Comparison of ENCODE assay signal across 24 mouse cellular contexts in genomic region chr17:86317197-86317596, GRCm38 (mm10).
DNase-seq lines count a peak whose midpoint lies in the region; ATAC-seq and TF ChIP-seq lines count a peak whose summit lies in the region.
"Had no signal": no experiment of that assay in that cellular context is flagged by ENCODE, and none has a peak within 500 bp of the region (broad histone marks: within the 10 kb centered on the region; RNA-seq: fewer than 3 reads in every experiment).

No protein-coding gene starts in this region.

- H3K4me2 ChIP-seq in liver, postnatal 0 days (ENCODE audit: low read depth, low read length) = no peak overlapping the region
- H3K4me2 ChIP-seq: embryonic facial prominence, embryonic 15.5 days; forebrain, embryonic 12.5 days; forebrain, embryonic 15.5 days; heart, embryonic 11.5 days; hindbrain, embryonic 14.5 days had no signal

- H3K27me3 ChIP-seq in heart, embryonic 10.5 days (ENCODE audit: insufficient read depth, poor library complexity, severe bottlenecking) = no peaks in the 10 kb centered on the region
- H3K27me3 ChIP-seq in limb, embryonic 10.5 days (ENCODE audit: low read depth, poor library complexity, severe bottlenecking) = no peaks in the 10 kb centered on the region
- H3K27me3 ChIP-seq in liver, postnatal 0 days (ENCODE audit: insufficient read depth, low read length) = no peaks in the 10 kb centered on the region
- H3K27me3 ChIP-seq: CH12.LX; embryonic facial prominence, embryonic 15.5 days; forebrain, embryonic 12.5 days; forebrain, embryonic 15.5 days had no signal

- TF ChIP-seq CTCF in liver, postnatal 0 days (IDR thresholded peaks at IDR 0.05; ENCODE audit: low read depth) = no peak

- peak; percentile 50 for ATAC-seq in CD4-positive, CD25-positive, alpha-beta regulatory T cell, adult 4 months
- no peak for ATAC-seq in liver, postnatal 0 days
- ATAC-seq: forebrain, embryonic 15.5 days; hindbrain, postnatal 0 days; intestine, postnatal 0 days had no signal

- WGBS in heart, embryonic 10.5 days = 68% methylated on average over 4 of the region's 4 CpGs
- WGBS in limb, embryonic 10.5 days = 65% methylated on average over 4 of the region's 4 CpGs
- 60% methylated on average over 4 of the region's 4 CpGs for WGBS in liver, postnatal 0 days (ENCODE audit: insufficient replicate concordance)

- no peak for TF ChIP-seq EP300 in liver, postnatal 0 days (IDR thresholded peaks at IDR 0.05; ENCODE audit: low read depth)

- no peak for DNase-seq in heart, embryonic 10.5 days (ENCODE audit: low spot score)
- no peak for DNase-seq in heart, postnatal 36 days
- peak; percentile 42 for DNase-seq in CD4-positive, CD25-positive, alpha-beta regulatory T cell, adult 2 months (ENCODE audit: low read depth, low spot score)
- no peak for DNase-seq in limb, embryonic 10.5 days (ENCODE audit: low spot score)
- no peak for DNase-seq in liver, postnatal 0 days
- DNase-seq: adrenal gland, adult 2 months; adrenal gland, postnatal 14 days; cerebellum, adult 11-12 months; cerebellum, adult 8-10 months; cerebellum, postnatal 10 days; cerebellum, postnatal 36 days; embryo, embryonic 11 days; gastrocnemius, postnatal 25 days; heart, adult 2 months had no signal

- no peaks in the 10 kb centered on the region for H3K36me3 ChIP-seq in heart, embryonic 10.5 days
- H3K36me3 ChIP-seq in limb, embryonic 10.5 days = no peaks in the 10 kb centered on the region
- no peaks in the 10 kb centered on the region for H3K36me3 ChIP-seq in liver, postnatal 0 days (replicated peaks; ENCODE audit: insufficient read depth, low read length)
- H3K36me3 ChIP-seq: embryonic facial prominence, embryonic 15.5 days; forebrain, embryonic 12.5 days; forebrain, embryonic 15.5 days; G1E had no signal

- peak overlapping the region; percentile 42; the same call in 1 of the 2 replicates for H3K27ac ChIP-seq in heart, embryonic 10.5 days
- H3K27ac ChIP-seq in limb, embryonic 10.5 days = 0 out of 2 replicates have a peak overlapping the region, but pooled peaks have one; percentile 1
- H3K27ac ChIP-seq in liver, postnatal 0 days (ENCODE audit: low read depth) = no peak overlapping the region
- H3K27ac ChIP-seq: embryonic facial prominence, embryonic 15.5 days; forebrain, embryonic 12.5 days; forebrain, embryonic 15.5 days; heart, adult 2 months; hindbrain, embryonic 14.5 days; hindbrain, postnatal 0 days had no signal

- intact Hi-C loops in heart, postnatal 36 days (cut with DNase I) = no loop called here

- no peaks in the 10 kb centered on the region for H3K9me3 ChIP-seq in heart, embryonic 10.5 days
- no peaks in the 10 kb centered on the region for H3K9me3 ChIP-seq in limb, embryonic 10.5 days (replicated peaks)
- no peaks in the 10 kb centered on the region for H3K9me3 ChIP-seq in liver, postnatal 0 days (ENCODE audit: low read length)
- H3K9me3 ChIP-seq: embryonic facial prominence, embryonic 15.5 days; forebrain, embryonic 12.5 days; forebrain, embryonic 15.5 days; G1E had no signal

- H3K4me1 ChIP-seq in heart, embryonic 10.5 days = peaks cover 30% of the 10 kb centered on the region
- peaks cover 10% of the 10 kb centered on the region; the same call in 1 of the 2 replicates for H3K4me1 ChIP-seq in limb, embryonic 10.5 days
- H3K4me1 ChIP-seq in liver, postnatal 0 days (ENCODE audit: insufficient read depth) = peaks cover 13% of the 10 kb centered on the region
- H3K4me1 ChIP-seq: forebrain, embryonic 12.5 days; forebrain, embryonic 15.5 days had no signal

- H3K4me3 ChIP-seq in heart, embryonic 10.5 days = no peak overlapping the region
- H3K4me3 ChIP-seq in limb, embryonic 10.5 days = no peak overlapping the region
- H3K4me3 ChIP-seq in liver, postnatal 0 days (ENCODE audit: low read depth, low read length) = no peak overlapping the region
- H3K4me3 ChIP-seq: embryonic facial prominence, embryonic 15.5 days; forebrain, embryonic 12.5 days; forebrain, embryonic 15.5 days; heart, adult 2 months had no signal

- H3K9ac ChIP-seq in liver, postnatal 0 days (replicated peaks) = no peak overlapping the region
- H3K9ac ChIP-seq: embryonic facial prominence, embryonic 15.5 days; forebrain, embryonic 12.5 days; forebrain, embryonic 15.5 days; hindbrain, embryonic 14.5 days had no signal
